Mouse (Mus musculus) adrenal gland, postnatal 10 days (tissue): ENCODE measurements around the gene OR5BS1P. TPM values are rescaled to one million over a fixed set of nuclear protein-coding genes. Genes with fewer than 3 reads are reported as not detected.
"Not testable (repeated sequence)": the region's sequence is repeated elsewhere in the genome, so short reads cannot be mapped to it uniquely, and the experiment has no call there.

Experiments
- DNase-seq: peaks from one replicate; pipeline ENCODE4 v3.0.0; 2021; ENCODE audit warnings: mixed read lengths
- long read RNA-seq, 2 experiments: library from polyadenylated mRNA; stranded (forward); transcript quantifications; one replicate each; pipeline ENCODE4 v2.0.0; 2021
- total RNA-seq, 2 experiments: library from RNA; stranded (reverse); gene quantifications; 2 replicates each; pipeline ENCODE4 v1.2.3; 2021

Gene OR5BS1P
- not detected for total RNA-seq
- long read RNA-seq, experiment 1 = 0 reads
- long read RNA-seq, experiment 2 = 0 reads

- no peak for DNase-seq
These were observed at the start of gene OR5BS1P for GRCm38 (mm10) chr15:98469596-98469995. Gene OR5BS1P, plus strand, starts transcription at chr15:98469896.

GRCm38 (mm10) chr15:98420897-98421296, 48.8 kb upstream of the OR5BS1P start:
- DNase-seq = no peak

- no peak for DNase-seq
These were observed 45.4 kb upstream of the OR5BS1P start for GRCm38 (mm10) chr15:98424326-98424725.

- no peak for DNase-seq
These were observed 44.9 kb upstream of the OR5BS1P start for GRCm38 (mm10) chr15:98424753-98425152.

GRCm38 (mm10) chr15:98425188-98425587, 44.5 kb upstream of the OR5BS1P start:
- DNase-seq = no peak

- not testable (repeated sequence) for DNase-seq
These were observed 38.8 kb upstream of the OR5BS1P start, which contains the start of gene Olfr282 for GRCm38 (mm10) chr15:98430925-98431324. Gene Olfr282, plus strand, starts transcription at chr15:98431225.

- peak; percentile 28 for DNase-seq
These were observed 25.1 kb upstream of the OR5BS1P start for GRCm38 (mm10) chr15:98444561-98444960.

GRCm38 (mm10) chr15:98448521-98448920, 21.2 kb upstream of the OR5BS1P start:
- no peak for DNase-seq

GRCm38 (mm10) chr15:98452288-98452687, 17.4 kb upstream of the OR5BS1P start, which contains the start of gene Olfr281:
Gene Olfr281, plus strand, starts transcription at chr15:98452588.
- DNase-seq = no peak

GRCm38 (mm10) chr15:98471539-98471938, 1.8 kb downstream of the OR5BS1P start:
- DNase-seq = no peak

GRCm38 (mm10) chr15:98474958-98475357, 5.3 kb downstream of the OR5BS1P start:
- DNase-seq = no peak

GRCm38 (mm10) chr15:98475382-98475781, 5.7 kb downstream of the OR5BS1P start:
- DNase-seq = peak; percentile 75

GRCm38 (mm10) chr15:98476281-98476680, 6.6 kb downstream of the OR5BS1P start:
- DNase-seq = no peak

GRCm38 (mm10) chr15:98479568-98480102, 9.9 kb downstream of the OR5BS1P start:
- DNase-seq = no peak

- no peak for DNase-seq
These were observed 13.0 kb downstream of the OR5BS1P start, which contains the start of gene Lalba for GRCm38 (mm10) chr15:98482701-98483100. Gene Lalba, minus strand, starts transcription at chr15:98482721.

GRCm38 (mm10) chr15:98483907-98484886, 14.5 kb downstream of the OR5BS1P start:
- DNase-seq = peak; percentile 20

- DNase-seq = no peak
These were observed 16.8 kb downstream of the OR5BS1P start for GRCm38 (mm10) chr15:98486433-98487021.

GRCm38 (mm10) chr15:98491332-98491731, 21.6 kb downstream of the OR5BS1P start:
- no peak for DNase-seq

GRCm38 (mm10) chr15:98492102-98492501, 22.4 kb downstream of the OR5BS1P start, which contains the start of gene Olfr279:
Gene Olfr279, plus strand, starts transcription at chr15:98492402.
- DNase-seq = no peak

GRCm38 (mm10) chr15:98497631-98498030, 27.9 kb downstream of the OR5BS1P start:
- DNase-seq = no peak

- DNase-seq = no peak
These were observed 33.6 kb downstream of the OR5BS1P start for GRCm38 (mm10) chr15:98503317-98503716.

- DNase-seq = peak; percentile 85
These were observed 34.8 kb downstream of the OR5BS1P start for GRCm38 (mm10) chr15:98504514-98504913.
